Mouse (Mus musculus): ENCODE data around the gene Nol9. TPM values are rescaled to one million over a fixed set of nuclear protein-coding genes. Genes with fewer than 3 reads are reported as not detected.

Gene Nol9
- total and polyA plus RNA-seq, 2 experiments from 2014 or later, result 7.8 to 8.0 TPM

DNA sequence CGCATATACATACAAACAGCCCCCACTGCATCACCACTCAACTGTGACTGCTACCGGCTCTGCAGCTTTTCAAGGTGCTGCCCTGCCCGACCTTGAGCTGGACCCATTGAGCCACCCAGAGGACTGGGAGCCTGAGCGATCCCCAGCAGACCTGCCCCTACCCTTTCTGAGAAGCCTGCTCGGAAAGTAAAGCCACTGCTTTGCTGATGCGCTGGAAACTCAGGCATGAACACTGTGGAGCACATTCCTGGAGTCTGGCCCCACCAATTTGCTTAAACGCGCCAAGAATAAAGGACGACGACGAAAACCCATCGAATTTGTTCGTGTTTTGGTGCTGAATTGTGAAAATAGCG, 31.0 kb upstream of the Nol9 start:
- Histone ChIP-seq H3K4me1 (ENCODE audit: control insufficient read depth, insufficient read depth) (peaks cover 31% of the 10 kb centered on the region), H3K27ac (ENCODE audit: low read depth) (peak overlapping the region; percentile 96), H3K9ac (replicated peaks; ENCODE audit: low read depth, low read length) (peak overlapping the region; percentile 76), H3K27me3 (ENCODE audit: control insufficient read depth, insufficient read depth, low read length) (no peaks in the 10 kb centered on the region), H3K9me3 (replicated peaks; ENCODE audit: control insufficient read depth, low read length) (no peaks in the 10 kb centered on the region), H3K4me2 (ENCODE audit: low read depth, low read length) (peak overlapping the region; percentile 97), H3K4me3 (ENCODE audit: low read depth, low read length) (peak overlapping the region; percentile 70), H3K36me3 (replicated peaks; ENCODE audit: control insufficient read depth, insufficient read depth, low read length) (no peaks in the 10 kb centered on the region)
- DNase-seq (ENCODE audit: low spot score), result no peak
- ATAC-seq (ENCODE audit: insufficient read depth, low read depth), result peak; percentile 13; the same call in 1 of the 2 replicates
- no peak for TF ChIP-seq CTCF (IDR thresholded peaks at IDR 0.05; ENCODE audit: low read depth)
- no peak; the same call in 1 of the 2 replicates for TF ChIP-seq EP300 (IDR thresholded peaks at IDR 0.05; ENCODE audit: low read depth)
- WGBS, result under 1% methylated on average over 14 of the region's 14 CpGs

DNA sequence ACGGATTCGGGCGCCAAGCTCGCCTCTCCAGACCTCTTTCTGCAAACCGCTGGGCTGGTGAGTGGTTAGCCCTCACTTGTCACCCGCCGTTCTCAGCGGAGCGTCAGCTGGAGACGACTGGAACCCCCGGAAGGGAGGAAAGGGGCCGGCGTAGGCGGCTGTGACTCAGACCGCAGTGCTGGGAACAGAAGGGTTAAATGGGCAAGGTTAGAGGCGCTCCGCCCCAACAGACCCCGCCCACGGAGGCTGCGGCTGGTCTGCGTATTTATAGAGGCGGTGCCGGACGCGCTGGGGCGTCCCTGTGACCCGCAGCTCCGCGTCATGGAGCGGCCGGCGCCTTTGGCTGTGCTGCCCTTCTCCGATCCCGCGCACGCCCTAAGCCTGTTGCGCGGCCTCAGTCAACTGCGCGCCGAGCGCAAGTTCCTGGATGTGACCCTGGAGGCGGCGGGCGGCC, 30.5 kb upstream of the Nol9 start, which contains the start of gene Klhl21:
Gene Klhl21, plus strand, starts transcription at position 182 of the 454 bp plus-strand sequence.
- no peaks in the 10 kb centered on the region for H3K36me3 ChIP-seq (replicated peaks; ENCODE audit: control insufficient read depth, insufficient read depth, low read length)
- H3K9me3 ChIP-seq (replicated peaks; ENCODE audit: control insufficient read depth, low read length), result no peaks in the 10 kb centered on the region
- H3K4me2 ChIP-seq (ENCODE audit: low read depth, low read length), result peak within 1 kb of the TSS; percentile 97
- H3K4me3 ChIP-seq (ENCODE audit: low read depth, low read length), result peak within 1 kb of the TSS; percentile 70
- ATAC-seq (ENCODE audit: insufficient read depth, low read depth), result peak; percentile 84
- TF ChIP-seq EP300 (IDR thresholded peaks at IDR 0.05; ENCODE audit: low read depth) (peak; percentile 63; the same call in 1 of the 2 replicates), CTCF (IDR thresholded peaks at IDR 0.05; ENCODE audit: low read depth) (no peak)
- peaks cover 31% of the 10 kb centered on the region for H3K4me1 ChIP-seq (ENCODE audit: control insufficient read depth, insufficient read depth)
- peak; percentile 96 for DNase-seq (ENCODE audit: low spot score)
- peak within 1 kb of the TSS; percentile 96 for H3K27ac ChIP-seq (ENCODE audit: low read depth)
- under 1% methylated on average over 44 of the region's 45 CpGs for WGBS
- peak within 1 kb of the TSS; percentile 76 for H3K9ac ChIP-seq (replicated peaks; ENCODE audit: low read depth, low read length)
- H3K27me3 ChIP-seq (ENCODE audit: control insufficient read depth, insufficient read depth, low read length), result no peaks in the 10 kb centered on the region

- Histone ChIP-seq H3K4me3 (ENCODE audit: low read depth, low read length) (peak overlapping the region; percentile 70), H3K4me2 (ENCODE audit: low read depth, low read length) (peak overlapping the region; percentile 97), H3K27ac (ENCODE audit: low read depth) (peak overlapping the region; percentile 96), H3K27me3 (ENCODE audit: control insufficient read depth, insufficient read depth, low read length) (no peaks in the 10 kb centered on the region), H3K4me1 (ENCODE audit: control insufficient read depth, insufficient read depth) (peaks cover 31% of the 10 kb centered on the region), H3K36me3 (replicated peaks; ENCODE audit: control insufficient read depth, insufficient read depth, low read length) (peaks cover 7% of the 10 kb centered on the region), H3K9me3 (replicated peaks; ENCODE audit: control insufficient read depth, low read length) (no peaks in the 10 kb centered on the region), H3K9ac (replicated peaks; ENCODE audit: low read depth, low read length) (peak overlapping the region; percentile 76)
- no peak for DNase-seq (ENCODE audit: low spot score)
- peak; percentile 37 for ATAC-seq (ENCODE audit: insufficient read depth, low read depth)
- under 1% methylated on average over 112 of the region's 115 CpGs for WGBS
- TF ChIP-seq EP300 (IDR thresholded peaks at IDR 0.05; ENCODE audit: low read depth) (no peak), CTCF (IDR thresholded peaks at IDR 0.05; ENCODE audit: low read depth) (no peak)
These were observed 29.8 kb upstream of the Nol9 start for GRCm38 (mm10) chr4:152009076-152010051.

- peak; percentile 24 for ATAC-seq (ENCODE audit: insufficient read depth, low read depth)
These were observed 28.9 kb upstream of the Nol9 start for GRCm38 (mm10) chr4:152010091-152010706.

GRCm38 (mm10) chr4:152010707-152011134, 28.4 kb upstream of the Nol9 start:
- Histone ChIP-seq H3K4me1 (ENCODE audit: control insufficient read depth, insufficient read depth) (peaks cover 31% of the 10 kb centered on the region), H3K4me2 (ENCODE audit: low read depth, low read length) (peak overlapping the region; percentile 97), H3K9me3 (replicated peaks; ENCODE audit: control insufficient read depth, low read length) (no peaks in the 10 kb centered on the region), H3K27ac (ENCODE audit: low read depth) (peak overlapping the region; percentile 96), H3K4me3 (ENCODE audit: low read depth, low read length) (peak overlapping the region; percentile 70), H3K9ac (replicated peaks; ENCODE audit: low read depth, low read length) (peak overlapping the region; percentile 76), H3K36me3 (replicated peaks; ENCODE audit: control insufficient read depth, insufficient read depth, low read length) (peaks cover 20% of the 10 kb centered on the region), H3K27me3 (ENCODE audit: control insufficient read depth, insufficient read depth, low read length) (no peaks in the 10 kb centered on the region)
- ATAC-seq (ENCODE audit: insufficient read depth, low read depth), result no peak; the same call in 1 of the 2 replicates
- no peak for DNase-seq (ENCODE audit: low spot score)
- 2% methylated on average over 13 of the region's 13 CpGs for whole genome bisulfite sequencing
- TF ChIP-seq CTCF (IDR thresholded peaks at IDR 0.05; ENCODE audit: low read depth) (no peak), EP300 (IDR thresholded peaks at IDR 0.05; ENCODE audit: low read depth) (no peak; the same call in 1 of the 2 replicates)

More at GRCm38 (mm10) chr4:152010091-152010706, 28.9 kb upstream of the Nol9 start:
- Histone ChIP-seq H3K4me3 (ENCODE audit: low read depth, low read length) (peak overlapping the region; percentile 70), H3K4me1 (ENCODE audit: control insufficient read depth, insufficient read depth) (peaks cover 31% of the 10 kb centered on the region), H3K9me3 (replicated peaks; ENCODE audit: control insufficient read depth, low read length) (no peaks in the 10 kb centered on the region), H3K9ac (replicated peaks; ENCODE audit: low read depth, low read length) (peak overlapping the region; percentile 76), H3K27ac (ENCODE audit: low read depth) (peak overlapping the region; percentile 96), H3K36me3 (replicated peaks; ENCODE audit: control insufficient read depth, insufficient read depth, low read length) (peaks cover 15% of the 10 kb centered on the region), H3K4me2 (ENCODE audit: low read depth, low read length) (peak overlapping the region; percentile 97), H3K27me3 (ENCODE audit: control insufficient read depth, insufficient read depth, low read length) (no peaks in the 10 kb centered on the region)
- TF ChIP-seq CTCF (IDR thresholded peaks at IDR 0.05; ENCODE audit: low read depth) (no peak), EP300 (IDR thresholded peaks at IDR 0.05; ENCODE audit: low read depth) (peak; percentile 65)
- DNase-seq (ENCODE audit: low spot score), result peak; percentile 71
- under 1% methylated on average over 10 of the region's 10 CpGs for WGBS

All from heart, postnatal 0 days (tissue).